Mouse (Mus musculus) urinary bladder, adult 18-20 months (tissue): ENCODE data around the gene Kremen2.

ENCODE experiments used
- DNase-seq, 2 experiments: peaks; one replicate each; pipeline ENCODE4 v3.0.0; 2022; ENCODE audit warnings: low spot score in 2 of 2, mixed read lengths in 2 of 2

Kremen2 gene

DNA sequence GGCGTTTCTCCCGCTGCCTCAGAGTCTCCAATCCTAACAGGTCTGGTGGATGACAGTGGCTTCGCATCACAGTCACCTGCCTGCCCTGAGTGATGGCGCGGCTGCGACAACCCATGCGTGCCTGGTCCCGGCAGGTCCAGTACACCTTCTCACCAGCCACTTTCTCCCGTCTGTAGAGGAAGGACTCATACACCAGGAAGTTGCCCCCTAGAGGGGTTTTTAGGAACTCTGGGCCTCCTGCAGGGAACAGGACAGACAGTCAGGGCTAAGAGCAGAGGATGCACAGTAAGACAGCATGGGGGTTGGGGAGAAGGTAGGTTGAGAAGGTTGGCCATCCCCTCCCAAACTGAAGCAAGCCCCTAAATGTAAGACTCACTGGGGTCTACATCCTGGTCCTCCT is 14.6 kb upstream of the Kremen2 start:
- DNase-seq, result no peak

DNA sequence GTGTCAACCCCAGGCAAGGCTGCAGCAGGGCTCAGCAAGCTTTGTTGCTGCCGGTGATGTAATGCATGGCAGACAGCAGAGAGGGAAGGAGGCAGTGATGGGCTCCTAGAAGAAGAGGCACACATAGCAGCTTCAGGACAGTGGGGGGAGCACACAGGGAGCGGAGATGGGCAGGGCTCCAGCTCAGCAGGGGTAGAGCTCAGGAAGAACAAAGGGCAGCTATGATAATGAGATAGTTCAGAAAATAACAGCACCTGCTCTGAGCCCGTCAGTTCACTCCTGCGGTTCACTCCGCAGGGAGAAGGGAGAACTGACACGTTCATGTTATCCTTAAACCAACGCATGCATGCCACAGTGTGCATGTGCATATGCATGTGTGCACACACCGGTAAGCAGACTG is 13.2 kb upstream of the Kremen2 start:
- DNase-seq, result no peak

DNA sequence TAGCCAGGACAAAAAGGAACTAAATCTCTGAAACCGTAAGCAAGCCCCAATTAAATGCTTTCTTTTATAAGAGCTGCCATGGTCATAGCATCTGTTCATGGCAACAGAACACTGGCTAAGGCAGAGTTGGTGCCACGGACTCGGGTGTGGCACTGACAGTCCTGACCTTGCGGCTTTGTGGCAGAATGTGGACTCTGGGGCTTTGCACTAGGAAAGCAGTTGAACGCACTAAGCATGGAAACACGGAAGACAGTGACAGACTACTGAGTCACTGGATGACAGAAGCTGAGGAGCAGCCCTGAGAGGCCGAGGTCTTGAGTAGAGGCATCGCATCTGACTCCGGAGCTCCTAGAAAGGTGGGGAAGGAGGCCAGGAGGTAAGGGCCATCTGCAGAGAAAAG is 11.9 kb upstream of the Kremen2 start:
- no peak for DNase-seq

DNA sequence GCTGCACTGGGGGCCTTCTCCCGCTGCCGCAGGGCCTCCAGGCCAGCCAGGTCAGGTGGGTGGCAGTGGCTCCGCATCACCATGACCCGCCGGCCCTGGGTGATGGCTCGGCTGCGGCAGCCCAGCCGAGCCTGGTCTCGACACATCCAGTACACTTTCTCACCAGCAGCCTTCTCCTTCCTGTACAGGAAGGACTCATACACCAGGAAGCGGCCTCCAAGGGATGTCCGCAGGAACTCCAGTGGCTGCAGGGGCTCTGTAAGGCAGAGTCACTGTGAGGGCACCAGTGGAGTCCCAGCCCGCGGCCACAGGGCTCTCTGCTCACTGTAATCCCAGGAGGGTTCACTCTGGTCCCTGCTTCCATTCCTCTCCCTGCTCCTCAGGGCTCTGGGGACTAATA is 10.1 kb upstream of the Kremen2 start:
- DNase-seq, result no peak

DNA sequence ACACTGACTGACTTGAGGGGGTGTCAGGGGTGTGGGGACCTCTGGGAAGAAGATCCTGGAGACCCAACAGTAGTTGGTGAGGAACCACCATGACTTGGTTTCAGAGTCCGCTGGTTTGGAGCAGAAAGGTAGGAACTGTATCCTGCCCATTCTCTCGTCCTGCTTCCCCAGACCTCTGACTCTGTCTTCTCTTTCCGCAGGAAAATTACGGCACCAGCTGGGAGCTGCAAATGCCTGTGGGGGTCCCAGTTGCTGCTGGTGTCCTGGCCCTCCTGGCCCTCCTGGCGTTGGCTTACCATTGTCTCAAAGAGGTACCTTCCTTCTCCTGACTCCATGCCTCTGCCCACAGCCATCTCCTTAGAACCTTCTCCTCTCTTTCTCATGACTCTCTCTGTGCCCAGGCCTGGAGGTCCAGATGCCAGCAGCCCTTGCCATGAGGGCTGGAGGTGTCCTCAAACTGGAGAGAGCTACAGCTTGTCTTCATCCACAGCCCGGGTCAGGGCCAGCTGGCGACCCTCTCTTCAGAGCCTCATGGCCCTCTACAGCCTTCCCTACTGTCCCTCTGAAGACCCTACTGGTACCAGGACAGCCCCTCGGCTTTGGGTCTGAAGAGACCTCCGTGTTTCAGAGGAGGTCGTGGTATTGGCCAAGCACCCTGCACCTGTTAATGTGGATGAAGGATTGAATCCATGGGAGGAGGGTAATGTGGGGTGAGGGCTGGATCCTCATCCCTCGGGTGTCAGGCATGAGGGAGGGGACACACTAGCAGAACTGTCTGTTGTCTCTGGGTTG is 4.0 kb upstream of the Kremen2 start:
- DNase-seq, result no peak

- DNase-seq, result peak; percentile 47 to 64
Observed at GRCm38 (mm10) chr17:23748631-23749391, 3.2 kb upstream of the Kremen2 start.

DNA sequence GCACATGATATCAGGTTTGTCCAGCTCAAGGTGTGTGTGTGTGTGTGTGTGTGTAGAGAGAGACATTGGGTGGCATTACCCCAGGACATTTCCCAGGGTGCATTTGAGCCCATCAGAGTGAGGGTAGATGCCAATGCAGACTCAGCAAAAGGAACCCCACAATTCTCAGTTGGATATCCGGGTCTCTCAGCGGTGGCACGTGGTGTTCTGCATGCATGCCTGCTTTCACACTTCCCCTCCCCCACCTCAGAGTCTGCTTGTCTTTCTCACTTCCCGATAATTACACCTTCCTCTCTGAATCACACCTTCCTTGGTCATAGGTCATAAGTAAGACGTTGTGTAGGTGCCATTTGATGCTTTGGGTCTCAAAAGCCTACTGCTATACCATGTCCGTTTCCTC is 2.4 kb upstream of the Kremen2 start:
- DNase-seq, result no peak

- DNase-seq, result no peak
Observed at GRCm38 (mm10) chr17:23747471-23747870, 1.8 kb upstream of the Kremen2 start.

- DNase-seq, result no peak
Observed at GRCm38 (mm10) chr17:23746767-23747166, 1.1 kb upstream of the Kremen2 start.

- DNase-seq, result no peak
Observed at GRCm38 (mm10) chr17:23746311-23746710, 678 bp upstream of the Kremen2 start.

GRCm38 (mm10) chr17:23744651-23745050 is 982 bp downstream of the Kremen2 start:
- no peak for DNase-seq

DNA sequence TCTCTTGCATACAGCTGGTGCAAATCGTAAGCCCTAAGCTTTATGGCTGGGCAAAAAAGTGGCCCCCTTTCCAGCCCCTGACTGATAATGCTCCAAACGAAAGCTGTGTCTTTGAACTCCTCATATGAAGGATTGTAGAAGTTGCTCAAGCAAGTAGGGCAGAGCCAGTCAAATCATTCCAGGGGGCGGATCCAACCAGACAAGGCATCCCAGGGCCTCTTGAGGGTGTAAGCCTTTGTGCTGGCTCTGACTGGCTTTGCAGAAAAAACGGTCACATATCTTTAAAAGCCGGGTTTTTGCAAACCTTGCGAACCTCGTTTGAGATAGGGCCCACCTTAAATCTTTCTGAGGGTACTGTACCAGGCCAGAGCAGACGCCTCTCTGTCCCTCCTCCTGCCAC is 1.6 kb downstream of the Kremen2 start:
- DNase-seq, result no peak

DNA sequence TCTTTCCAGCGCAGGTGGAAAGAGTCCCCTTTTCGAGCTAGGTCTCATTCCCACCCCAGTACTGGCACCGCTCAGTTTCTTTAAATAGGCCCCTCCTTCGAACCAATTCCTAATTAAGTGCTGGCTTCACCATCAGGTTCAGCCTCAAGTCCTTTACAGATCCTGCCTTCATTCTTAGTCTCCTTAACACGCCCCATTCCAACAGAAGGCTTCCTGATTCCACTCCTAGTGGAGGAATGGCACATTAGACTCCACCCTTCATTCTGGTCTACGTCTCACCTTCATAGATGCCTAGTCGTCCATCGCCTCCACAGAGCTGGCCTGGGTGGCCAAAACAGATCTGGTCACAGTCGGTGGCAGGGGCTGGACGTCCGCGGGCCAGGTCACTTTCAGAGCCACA is 2.7 kb downstream of the Kremen2 start:
- DNase-seq, result no peak

GRCm38 (mm10) chr17:23742210-23742793 is 3.3 kb downstream of the Kremen2 start:
- no peak for DNase-seq

DNA sequence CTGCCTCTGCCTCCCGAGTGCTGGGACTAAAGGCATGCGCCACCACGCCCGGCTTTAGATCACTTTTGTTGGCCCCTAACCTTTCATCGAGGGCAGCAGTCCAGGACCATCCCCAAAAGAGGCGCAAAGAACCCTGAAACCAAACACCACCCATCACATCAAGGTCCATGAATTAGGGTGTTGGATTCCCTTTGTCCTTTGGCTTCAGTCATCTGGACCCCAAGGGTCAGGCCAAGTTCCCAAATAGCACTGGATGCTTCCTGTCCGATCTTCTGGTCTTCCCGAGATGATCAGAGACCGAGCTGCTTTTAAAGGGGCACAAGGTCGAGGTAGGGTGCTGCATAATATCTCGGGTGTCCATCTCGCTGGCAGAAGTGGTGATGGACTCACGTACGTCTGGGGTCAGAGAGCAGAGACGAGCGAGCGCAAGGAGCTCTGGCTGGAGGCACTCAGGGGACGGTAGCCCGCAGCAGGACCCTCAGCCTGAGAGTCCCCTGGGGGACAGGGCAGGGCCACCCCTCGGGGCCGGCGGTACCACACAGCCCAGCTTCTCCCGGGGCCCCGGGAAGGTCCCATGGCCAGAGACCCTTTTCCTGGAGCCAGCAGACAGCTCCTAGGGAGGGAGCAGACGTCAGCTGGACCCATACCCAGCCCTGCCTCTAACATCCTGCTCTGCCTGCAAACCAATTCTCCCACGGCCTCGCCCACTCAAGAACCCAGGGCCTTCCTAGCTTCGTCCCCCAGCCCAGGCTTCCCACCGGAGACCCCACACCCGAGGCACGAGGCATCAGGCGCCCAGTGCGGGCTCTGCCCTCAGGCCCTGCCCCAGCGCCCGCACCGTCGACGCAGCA is 4.0 kb downstream of the Kremen2 start:
- DNase-seq, result no peak

DNA sequence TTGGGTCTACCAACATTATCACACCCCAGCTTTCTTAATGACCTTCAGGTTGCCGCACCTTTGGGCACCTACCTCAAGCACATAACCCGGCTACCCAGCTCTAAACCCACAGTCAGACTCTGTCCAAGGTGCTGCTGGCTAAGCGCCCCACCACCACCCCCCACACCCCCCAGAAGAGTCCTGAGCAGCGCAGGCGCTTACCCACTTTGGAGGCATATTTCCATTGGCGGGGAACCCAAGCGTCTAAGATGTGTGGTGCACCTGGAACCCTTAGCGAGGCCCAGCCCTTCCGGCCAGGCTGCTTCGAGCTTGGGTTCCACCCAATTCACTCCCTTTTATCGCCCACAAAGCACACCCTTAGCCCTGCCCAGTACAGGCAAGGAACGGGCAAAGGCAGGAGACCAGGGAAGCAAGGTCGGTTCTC is 5.0 kb downstream of the Kremen2 start, which contains the start of gene Paqr4:
TSS of gene Paqr4 (minus strand) at position 270 of the 424 bp plus-strand sequence.
- no peak for DNase-seq

DNA sequence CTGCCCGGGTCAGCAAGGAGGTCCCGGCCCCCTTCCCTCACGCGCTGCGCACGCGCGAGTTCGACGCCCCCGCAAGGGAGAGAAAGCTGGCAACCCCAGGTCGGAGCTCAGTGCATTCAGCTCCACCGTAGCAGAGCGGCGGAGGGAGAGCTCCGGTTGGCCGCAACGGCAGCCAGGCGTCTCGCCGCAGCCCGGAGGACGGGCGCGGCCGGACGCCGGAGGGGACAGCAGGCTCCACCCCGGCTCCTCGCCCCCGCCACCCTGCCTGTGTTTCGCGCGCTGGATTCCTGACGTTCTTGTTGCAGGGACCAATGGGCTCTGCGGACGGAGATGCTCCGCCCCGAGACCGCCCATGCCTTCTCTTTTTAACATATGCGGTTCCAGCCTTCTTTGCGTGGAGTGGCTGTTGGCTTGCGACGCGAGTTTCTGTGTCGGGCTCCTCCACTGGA is 5.5 kb downstream of the Kremen2 start:
- DNase-seq, result peak; percentile 68 to 84

GRCm38 (mm10) chr17:23739202-23740135 is 6.2 kb downstream of the Kremen2 start:
- DNase-seq, result no peak

DNA sequence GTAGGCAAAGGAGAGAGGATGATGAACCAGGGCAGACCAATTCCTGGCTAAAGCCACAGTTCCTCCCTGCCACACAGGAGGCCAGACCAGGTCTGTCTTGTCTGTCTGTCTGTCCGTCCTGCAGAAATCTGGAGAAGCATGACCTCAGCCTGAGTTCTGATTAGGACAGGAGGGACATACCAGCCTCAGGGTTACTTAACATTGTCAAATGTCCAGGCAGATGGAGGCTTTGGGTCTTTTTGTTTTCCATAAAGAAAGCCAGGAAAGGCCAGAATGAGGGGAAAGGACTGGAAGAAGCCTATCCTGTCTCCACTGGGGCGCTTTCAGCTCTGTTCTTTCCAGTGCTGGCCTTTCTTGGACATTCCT is 6.8 kb downstream of the Kremen2 start:
- DNase-seq, result no peak
